Mouse (Mus musculus): ENCODE data around the gene Serpini2. TPM values are rescaled to one million over a fixed set of nuclear protein-coding genes. Genes with fewer than 3 reads are reported as not detected.
A peak's percentile ranks its signal among the peaks of the same experiment; 100 is the strongest.

Gene Serpini2
- polyA plus RNA-seq, 1 experiment from 2014 or later, result not detected

DNA sequence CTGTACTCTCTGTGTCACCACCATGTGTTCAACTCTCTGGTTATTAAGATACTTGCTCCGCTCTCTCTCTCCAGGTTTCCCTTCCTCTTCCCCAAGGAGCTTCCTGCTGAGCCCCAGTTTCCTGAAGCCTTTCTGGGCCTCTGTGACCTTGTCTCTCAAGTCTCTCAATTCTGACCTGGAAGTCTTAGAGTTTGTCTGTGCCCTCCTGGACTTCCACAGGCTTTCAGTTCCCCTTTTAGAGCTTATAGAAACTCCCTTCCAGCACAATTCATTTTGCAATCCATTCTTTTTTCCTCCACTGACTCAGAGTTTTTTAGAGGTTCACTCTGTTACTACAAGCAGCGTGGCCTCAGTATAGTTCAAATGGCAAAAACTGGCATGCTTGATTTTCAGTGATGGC lies 23.4 kb upstream of the Serpini2 start:
- H3K4me1 ChIP-seq (replicated peaks; ENCODE audit: control insufficient read depth, insufficient read depth, low read length), result no peaks in the 10 kb centered on the region
- 87% methylated on average over 2 of the region's 2 CpGs for WGBS
- no peak overlapping the region for H3K27ac ChIP-seq (ENCODE audit: low read depth, low read length)
- no peaks in the 10 kb centered on the region for H3K9me3 ChIP-seq (ENCODE audit: control insufficient read depth, low read length)
- H3K27me3 ChIP-seq (ENCODE audit: control insufficient read depth, insufficient read depth, low read length), result no peaks in the 10 kb centered on the region
- H3K9ac ChIP-seq (ENCODE audit: low read depth, low read length), result no peak overlapping the region
- H3K4me3 ChIP-seq (ENCODE audit: low read depth, low read length), result no peak overlapping the region
- H3K4me2 ChIP-seq (replicated peaks; ENCODE audit: low read depth, low read length), result no peak overlapping the region
- no peak for ATAC-seq (ENCODE audit: low FRiP score)
- no peaks in the 10 kb centered on the region for H3K36me3 ChIP-seq (ENCODE audit: control insufficient read depth, insufficient read depth, low read length)
- DNase-seq (ENCODE audit: low spot score), result no peak

DNA sequence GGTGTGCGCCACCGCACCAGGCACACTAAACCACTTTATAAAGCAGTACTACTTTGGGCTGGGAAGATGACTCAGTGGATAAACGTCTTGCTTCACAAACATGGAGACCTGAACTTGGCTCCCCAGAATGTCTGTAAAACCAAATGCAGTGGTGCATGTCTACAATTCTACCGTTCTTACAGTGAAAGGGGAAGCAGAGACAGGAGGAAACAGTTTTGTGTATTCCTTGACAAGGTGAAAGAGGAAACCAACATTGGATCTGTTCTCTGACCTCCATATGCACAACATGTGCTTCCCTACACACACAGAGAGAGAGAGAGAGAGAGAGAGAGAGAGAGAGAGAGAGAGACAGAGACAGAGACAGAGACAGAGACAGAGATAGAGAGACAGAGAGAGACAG lies 7.6 kb upstream of the Serpini2 start:
- no peaks in the 10 kb centered on the region for H3K36me3 ChIP-seq (ENCODE audit: control insufficient read depth, insufficient read depth, low read length)
- no peak overlapping the region for H3K4me3 ChIP-seq (ENCODE audit: low read depth, low read length)
- H3K9me3 ChIP-seq (ENCODE audit: control insufficient read depth, low read length), result no peaks in the 10 kb centered on the region
- DNase-seq (ENCODE audit: low spot score), result no peak
- no peak overlapping the region for H3K4me2 ChIP-seq (replicated peaks; ENCODE audit: low read depth, low read length)
- ATAC-seq (ENCODE audit: low FRiP score), result no peak
- no peak overlapping the region for H3K9ac ChIP-seq (ENCODE audit: low read depth, low read length)
- H3K27me3 ChIP-seq (ENCODE audit: control insufficient read depth, insufficient read depth, low read length), result no peaks in the 10 kb centered on the region
- 82% methylated on average over 4 of the region's 4 CpGs for WGBS
- no peaks in the 10 kb centered on the region for H3K4me1 ChIP-seq (replicated peaks; ENCODE audit: control insufficient read depth, insufficient read depth, low read length)
- H3K27ac ChIP-seq (ENCODE audit: low read depth, low read length), result no peak overlapping the region

DNA sequence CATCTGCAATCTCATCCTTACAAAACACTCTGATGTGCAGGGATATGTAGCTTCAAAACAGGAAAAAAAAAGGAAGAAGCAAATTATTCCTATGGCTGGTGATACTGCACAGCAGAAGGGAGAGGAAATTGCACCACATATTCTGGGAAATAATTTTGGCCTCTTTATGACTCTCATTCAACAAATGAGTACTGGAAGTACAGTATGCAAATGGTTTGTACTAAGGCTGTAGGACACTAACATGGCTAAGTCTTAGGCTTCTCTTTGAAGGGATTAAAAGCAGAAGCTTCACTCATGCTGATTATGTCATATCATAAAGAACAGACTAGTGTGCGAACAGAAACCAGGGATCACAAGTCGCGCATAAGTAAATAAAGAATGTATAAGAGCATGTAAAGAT lies 6.6 kb upstream of the Serpini2 start:
- Histone ChIP-seq H3K4me2 (replicated peaks; ENCODE audit: low read depth, low read length) (no peak overlapping the region), H3K9ac (ENCODE audit: low read depth, low read length) (no peak overlapping the region), H3K4me1 (replicated peaks; ENCODE audit: control insufficient read depth, insufficient read depth, low read length) (no peaks in the 10 kb centered on the region), H3K9me3 (ENCODE audit: control insufficient read depth, low read length) (no peaks in the 10 kb centered on the region), H3K27ac (ENCODE audit: low read depth, low read length) (no peak overlapping the region), H3K27me3 (ENCODE audit: control insufficient read depth, insufficient read depth, low read length) (no peaks in the 10 kb centered on the region), H3K4me3 (ENCODE audit: low read depth, low read length) (no peak overlapping the region), H3K36me3 (ENCODE audit: control insufficient read depth, insufficient read depth, low read length) (no peaks in the 10 kb centered on the region)
- 93% methylated on average over 3 of the region's 3 CpGs for WGBS
- no peak for DNase-seq (ENCODE audit: low spot score)
- no peak for ATAC-seq (ENCODE audit: low FRiP score)

DNA sequence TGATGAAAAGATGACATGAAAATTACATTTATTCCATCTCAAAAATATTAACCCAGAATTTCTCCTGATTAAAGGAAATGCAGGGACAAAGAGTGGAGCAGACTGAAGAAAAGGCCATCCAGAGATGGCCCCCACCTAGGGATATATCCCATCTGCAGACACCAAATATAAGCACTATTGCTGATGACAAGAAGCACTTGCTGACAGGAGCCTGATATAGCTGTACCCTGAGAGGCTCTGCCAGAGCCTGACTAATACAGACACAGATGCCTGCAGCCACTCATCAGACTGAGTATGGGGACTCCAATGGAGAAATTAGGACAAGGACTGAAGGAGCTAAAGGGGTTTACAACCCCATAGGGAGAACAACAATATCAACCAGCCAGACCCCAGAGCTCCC lies 5.2 kb upstream of the Serpini2 start:
- Histone ChIP-seq H3K27ac (ENCODE audit: low read depth, low read length) (no peak overlapping the region), H3K9ac (ENCODE audit: low read depth, low read length) (no peak overlapping the region), H3K36me3 (ENCODE audit: control insufficient read depth, insufficient read depth, low read length) (no peaks in the 10 kb centered on the region), H3K9me3 (ENCODE audit: control insufficient read depth, low read length) (no peaks in the 10 kb centered on the region), H3K4me3 (ENCODE audit: low read depth, low read length) (no peak overlapping the region), H3K4me1 (replicated peaks; ENCODE audit: control insufficient read depth, insufficient read depth, low read length) (no peaks in the 10 kb centered on the region), H3K27me3 (ENCODE audit: control insufficient read depth, insufficient read depth, low read length) (no peaks in the 10 kb centered on the region), H3K4me2 (replicated peaks; ENCODE audit: low read depth, low read length) (no peak overlapping the region)
- no peak for DNase-seq (ENCODE audit: low spot score)
- 0 out of 2 replicates have a peak, but pooled peaks have one; percentile 10 for ATAC-seq (ENCODE audit: low FRiP score)

DNA sequence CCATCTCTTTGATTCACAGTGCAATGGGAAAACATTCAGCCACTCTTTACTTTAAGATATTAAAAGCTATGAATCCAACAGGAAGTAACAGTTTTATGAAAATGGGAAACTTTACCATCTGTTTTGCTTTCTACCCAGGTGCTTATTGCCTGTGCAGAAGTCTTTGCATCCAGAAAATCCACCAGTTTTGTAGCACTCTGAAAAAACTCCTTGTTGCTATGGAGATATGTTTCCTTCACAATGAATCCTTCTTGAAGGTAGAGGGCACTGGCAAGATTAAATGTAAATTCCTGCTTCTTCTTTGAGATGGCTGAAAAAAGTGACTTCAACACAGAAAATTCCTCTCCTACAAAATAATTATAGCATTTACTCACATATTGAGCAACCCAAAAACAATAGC lies 10.5 kb downstream of the Serpini2 start:
- Histone ChIP-seq H3K27ac (ENCODE audit: low read depth, low read length) (no peak overlapping the region), H3K36me3 (ENCODE audit: control insufficient read depth, insufficient read depth, low read length) (no peaks in the 10 kb centered on the region), H3K27me3 (ENCODE audit: control insufficient read depth, insufficient read depth, low read length) (no peaks in the 10 kb centered on the region), H3K4me3 (ENCODE audit: low read depth, low read length) (no peak overlapping the region), H3K9me3 (ENCODE audit: control insufficient read depth, low read length) (no peaks in the 10 kb centered on the region), H3K9ac (ENCODE audit: low read depth, low read length) (no peak overlapping the region), H3K4me2 (replicated peaks; ENCODE audit: low read depth, low read length) (no peak overlapping the region), H3K4me1 (replicated peaks; ENCODE audit: control insufficient read depth, insufficient read depth, low read length) (no peaks in the 10 kb centered on the region)
- DNase-seq (ENCODE audit: low spot score), result no peak
- no peak for ATAC-seq (ENCODE audit: low FRiP score)

DNA sequence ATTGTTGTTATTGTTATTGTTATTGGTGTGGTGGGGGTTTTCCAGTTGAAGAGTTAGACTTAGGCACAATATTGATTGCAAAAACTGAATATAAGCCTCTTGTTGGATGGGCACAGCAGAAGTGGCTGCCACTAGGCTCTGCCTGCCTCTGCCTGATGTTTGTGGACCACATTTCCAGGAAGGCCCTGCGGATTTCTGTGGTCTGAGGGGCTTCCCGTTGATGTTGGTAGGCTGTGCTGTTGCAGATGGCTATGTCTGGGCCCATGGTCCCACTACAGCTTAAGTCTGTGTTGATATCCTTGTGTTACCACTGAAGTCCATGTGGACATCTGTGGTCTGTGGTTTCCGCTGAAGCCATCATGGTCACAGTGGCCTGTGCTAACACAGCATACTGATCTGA lies 50.2 kb downstream of the Serpini2 start:
- H3K36me3 ChIP-seq (ENCODE audit: control insufficient read depth, insufficient read depth, low read length), result no peaks in the 10 kb centered on the region
- no peaks in the 10 kb centered on the region for H3K27me3 ChIP-seq (ENCODE audit: control insufficient read depth, insufficient read depth, low read length)
- ATAC-seq (ENCODE audit: low FRiP score) (0 out of 2 replicates have a peak, but pooled peaks have one; percentile 30), DNase-seq (ENCODE audit: low spot score) (no peak)
- no peak overlapping the region for H3K4me2 ChIP-seq (replicated peaks; ENCODE audit: low read depth, low read length)
- H3K4me3 ChIP-seq (ENCODE audit: low read depth, low read length), result no peak overlapping the region
- WGBS, result 71% methylated on average over 3 of the region's 3 CpGs
- no peaks in the 10 kb centered on the region for H3K4me1 ChIP-seq (replicated peaks; ENCODE audit: control insufficient read depth, insufficient read depth, low read length)
- H3K9ac ChIP-seq (ENCODE audit: low read depth, low read length), result no peak overlapping the region
- no peaks in the 10 kb centered on the region for H3K9me3 ChIP-seq (ENCODE audit: control insufficient read depth, low read length)
- H3K27ac ChIP-seq (ENCODE audit: low read depth, low read length), result no peak overlapping the region

DNA sequence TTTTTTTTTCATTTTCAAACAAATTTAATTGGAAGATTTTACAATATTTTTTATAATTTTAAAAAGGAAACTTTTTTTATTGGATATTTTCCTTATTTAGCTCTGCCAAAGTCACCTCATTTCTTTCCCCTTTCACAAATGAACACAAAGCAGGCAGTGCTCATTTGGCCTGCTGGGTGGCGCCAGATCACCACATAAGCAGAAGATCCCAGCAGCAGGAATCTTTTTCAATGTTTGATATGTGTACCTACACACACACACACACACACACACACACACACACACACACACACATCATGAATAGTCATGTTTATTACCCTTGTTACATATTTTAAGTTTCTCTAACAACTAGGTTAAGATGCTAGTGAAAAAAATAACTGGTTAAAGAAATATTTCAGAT lies 50.7 kb downstream of the Serpini2 start:
- Histone ChIP-seq H3K27me3 (ENCODE audit: control insufficient read depth, insufficient read depth, low read length) (no peaks in the 10 kb centered on the region), H3K4me1 (replicated peaks; ENCODE audit: control insufficient read depth, insufficient read depth, low read length) (no peaks in the 10 kb centered on the region), H3K9me3 (ENCODE audit: control insufficient read depth, low read length) (no peaks in the 10 kb centered on the region), H3K4me3 (ENCODE audit: low read depth, low read length) (no peak overlapping the region), H3K36me3 (ENCODE audit: control insufficient read depth, insufficient read depth, low read length) (no peaks in the 10 kb centered on the region), H3K27ac (ENCODE audit: low read depth, low read length) (no peak overlapping the region), H3K9ac (ENCODE audit: low read depth, low read length) (no peak overlapping the region), H3K4me2 (replicated peaks; ENCODE audit: low read depth, low read length) (no peak overlapping the region)
- DNase-seq (ENCODE audit: low spot score) (peak; percentile 54), ATAC-seq (ENCODE audit: low FRiP score) (peak; percentile 66; the same call in 1 of the 2 replicates)
- 4% methylated on average over 1 of the region's 1 CpGs for WGBS

DNA sequence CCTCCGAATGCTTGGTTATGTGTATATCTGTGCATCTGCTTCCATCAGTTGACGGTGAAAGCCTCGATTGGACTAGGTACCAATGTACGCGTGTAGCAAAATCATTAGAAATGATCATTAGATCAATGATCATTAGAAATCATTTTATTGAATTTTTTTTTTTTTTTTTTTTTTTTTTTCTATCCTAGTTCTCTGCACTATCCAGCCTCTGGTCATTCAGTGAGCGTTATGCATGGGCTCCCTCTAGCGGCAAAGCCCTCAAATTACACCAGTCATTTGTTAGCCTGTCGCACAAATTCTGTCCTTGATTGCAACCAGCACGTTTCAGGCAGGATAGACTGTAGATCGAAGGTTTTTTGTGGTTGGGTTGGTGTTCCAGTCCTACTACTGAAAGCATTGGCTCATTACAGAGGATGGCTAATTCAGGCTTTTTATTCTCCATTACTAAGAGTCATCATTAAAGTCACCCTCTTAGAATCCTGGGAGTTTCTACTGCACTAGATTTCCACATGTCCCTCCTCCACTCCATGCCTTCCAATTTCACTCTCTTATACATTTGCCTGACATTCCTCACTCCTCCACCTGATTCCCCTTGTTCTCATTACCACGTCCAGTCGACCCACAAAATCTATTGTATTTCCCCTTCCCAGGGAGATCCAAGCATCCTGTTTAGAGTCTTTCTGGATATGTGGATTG lies 66.9 kb downstream of the Serpini2 start:
- H3K27me3 ChIP-seq (ENCODE audit: control insufficient read depth, insufficient read depth, low read length), result no peaks in the 10 kb centered on the region
- no peak overlapping the region for H3K9ac ChIP-seq (ENCODE audit: low read depth, low read length)
- no peak overlapping the region for H3K4me2 ChIP-seq (replicated peaks; ENCODE audit: low read depth, low read length)
- no peak overlapping the region for H3K4me3 ChIP-seq (ENCODE audit: low read depth, low read length)
- no peak overlapping the region for H3K27ac ChIP-seq (ENCODE audit: low read depth, low read length)
- no peaks in the 10 kb centered on the region for H3K36me3 ChIP-seq (ENCODE audit: control insufficient read depth, insufficient read depth, low read length)
- ATAC-seq (ENCODE audit: low FRiP score) (peak; percentile 49), DNase-seq (ENCODE audit: low spot score) (peak; percentile 69)
- no peaks in the 10 kb centered on the region for H3K9me3 ChIP-seq (ENCODE audit: control insufficient read depth, low read length)
- 40% methylated on average over 12 of the region's 12 CpGs for WGBS
- H3K4me1 ChIP-seq (replicated peaks; ENCODE audit: control insufficient read depth, insufficient read depth, low read length), result no peaks in the 10 kb centered on the region

Data from hindbrain, embryonic 11.5 days (tissue).